Comparison of ENCODE assay signal across 22 mouse cellular contexts in genomic region chr3:34481314-34481713, GRCm38 (mm10).
DNase-seq lines count a peak whose midpoint lies in the region; ATAC-seq lines count a peak whose summit lies in the region.
"Had no signal": no experiment of that assay in that cellular context is flagged by ENCODE, and none has a peak within 500 bp of the region (broad histone marks: within the 10 kb centered on the region; RNA-seq: fewer than 3 reads in every experiment).

No protein-coding gene starts in this region.

- H3K27me3 ChIP-seq in neural tube, embryonic 11.5 days (ENCODE audit: control insufficient read depth, insufficient read depth, low read length) = no peaks in the 10 kb centered on the region
- no peaks in the 10 kb centered on the region for H3K27me3 ChIP-seq in neural tube, embryonic 15.5 days (replicated peaks)
- peaks cover 33% of the 10 kb centered on the region for H3K27me3 ChIP-seq in midbrain, embryonic 12.5 days
- H3K27me3 ChIP-seq: heart, embryonic 13.5 days; liver, embryonic 15.5 days; lung, embryonic 15.5 days had no signal

- H3K4me2 ChIP-seq in neural tube, embryonic 11.5 days (ENCODE audit: low read depth) = no peak overlapping the region
- no peak overlapping the region for H3K4me2 ChIP-seq in neural tube, embryonic 15.5 days
- H3K4me2 ChIP-seq in midbrain, embryonic 12.5 days (replicated peaks) = peak overlapping the region; percentile 38; the same call in 1 of the 2 replicates
- H3K4me2 ChIP-seq: liver, embryonic 15.5 days; lung, embryonic 15.5 days had no signal

- DNase-seq in embryo, embryonic 10.5 days (ENCODE audit: low spot score) = peak; percentile 16
- DNase-seq in embryo, embryonic 9.5 days (ENCODE audit: extremely low spot score) = no peak
- peak; percentile 23 for DNase-seq in neural tube, embryonic 11.5 days (ENCODE audit: low spot score)
- DNase-seq in retina, postnatal 1 day = peak; percentile 27
- no peak for DNase-seq in kidney, postnatal 36 days
- DNase-seq: adrenal gland, postnatal 14 days; cerebellum, adult 9-10 months; gastrocnemius, postnatal 36 days; heart, adult 2 months; heart, postnatal 14 days; kidney, adult 2 months; liver; lung, postnatal 4 days; right cerebral cortex, postnatal 14 days had no signal

- no peak overlapping the region for H3K27ac ChIP-seq in neural tube, embryonic 11.5 days (ENCODE audit: low read depth, low read length)
- no peak overlapping the region for H3K27ac ChIP-seq in neural tube, embryonic 15.5 days (replicated peaks)
- peak overlapping the region; percentile 50 for H3K27ac ChIP-seq in midbrain, embryonic 12.5 days (replicated peaks)
- H3K27ac ChIP-seq: heart, adult 2 months; heart, embryonic 13.5 days; kidney, postnatal 0 days; limb, embryonic 10.5 days; liver, embryonic 15.5 days; lung, embryonic 15.5 days had no signal

- no peak for ATAC-seq in neural tube, embryonic 11.5 days (ENCODE audit: insufficient read depth, low FRiP score, low TSS enrichment)
- no peak for ATAC-seq in neural tube, embryonic 15.5 days (ENCODE audit: low FRiP score)
- ATAC-seq in midbrain, embryonic 12.5 days (ENCODE audit: low FRiP score, low read depth) = no peak
- no peak for ATAC-seq in activated CD4-positive, CD25-positive, alpha-beta regulatory T cell, adult 4 months

- H3K36me3 ChIP-seq in neural tube, embryonic 11.5 days (ENCODE audit: control insufficient read depth, insufficient read depth, low read length) = no peaks in the 10 kb centered on the region
- H3K36me3 ChIP-seq in neural tube, embryonic 15.5 days = no peaks in the 10 kb centered on the region
- H3K36me3 ChIP-seq in midbrain, embryonic 12.5 days = no peaks in the 10 kb centered on the region
- H3K36me3 ChIP-seq: heart, embryonic 13.5 days; limb, embryonic 10.5 days; liver, embryonic 15.5 days; lung, embryonic 15.5 days had no signal

- WGBS in neural tube, embryonic 11.5 days = 44% methylated on average over 3 of the region's 3 CpGs
- 59% methylated on average over 3 of the region's 3 CpGs for WGBS in neural tube, embryonic 15.5 days
- 31% methylated on average over 3 of the region's 3 CpGs for WGBS in midbrain, embryonic 12.5 days

- peaks cover 7% of the 10 kb centered on the region for H3K4me1 ChIP-seq in neural tube, embryonic 11.5 days (ENCODE audit: control insufficient read depth, insufficient read depth, low read length)
- peaks cover 12% of the 10 kb centered on the region for H3K4me1 ChIP-seq in neural tube, embryonic 15.5 days
- H3K4me1 ChIP-seq in midbrain, embryonic 12.5 days = peaks cover 17% of the 10 kb centered on the region; the same call in 1 of the 2 replicates
- H3K4me1 ChIP-seq: limb, embryonic 10.5 days; liver, embryonic 15.5 days; lung, embryonic 15.5 days had no signal

- no peak overlapping the region for H3K4me3 ChIP-seq in neural tube, embryonic 11.5 days (ENCODE audit: low read depth, low read length)
- no peak overlapping the region for H3K4me3 ChIP-seq in neural tube, embryonic 15.5 days (replicated peaks)
- no peak overlapping the region for H3K4me3 ChIP-seq in midbrain, embryonic 12.5 days
- H3K4me3 ChIP-seq: heart, adult 2 months; heart, embryonic 13.5 days; limb, embryonic 10.5 days; liver, embryonic 15.5 days; lung, embryonic 15.5 days had no signal

- H3K9ac ChIP-seq in neural tube, embryonic 11.5 days (ENCODE audit: low read length) = no peak overlapping the region
- H3K9ac ChIP-seq in neural tube, embryonic 15.5 days (replicated peaks) = no peak overlapping the region
- no peak overlapping the region for H3K9ac ChIP-seq in midbrain, embryonic 12.5 days (replicated peaks)
- H3K9ac ChIP-seq: heart, embryonic 13.5 days; liver, embryonic 15.5 days; lung, embryonic 15.5 days had no signal

- H3K9me3 ChIP-seq in neural tube, embryonic 11.5 days (ENCODE audit: control insufficient read depth, low read length) = no peaks in the 10 kb centered on the region
- H3K9me3 ChIP-seq in neural tube, embryonic 15.5 days (replicated peaks) = no peaks in the 10 kb centered on the region
- no peaks in the 10 kb centered on the region for H3K9me3 ChIP-seq in midbrain, embryonic 12.5 days
- H3K9me3 ChIP-seq: heart, embryonic 13.5 days; limb, embryonic 10.5 days; liver, embryonic 15.5 days; lung, embryonic 15.5 days had no signal

Comparison
In these comparisons a context has a peak if more than half of its experiments do, and no peak if none do; other contexts are left out.
1. DNase-seq: peak in embryo, embryonic 10.5 days (single experiment), neural tube, embryonic 11.5 days (single experiment) and retina, postnatal 1 day (single experiment); none in embryo, embryonic 9.5 days (single experiment) and kidney, postnatal 36 days (0 of 2).